Mouse (Mus musculus): ENCODE measurements around the gene Dscaml1. TPM values are rescaled to one million over a fixed set of nuclear protein-coding genes. Genes with fewer than 3 reads are reported as not detected.

Dscaml1 gene
- polyA plus RNA-seq, 1 experiment from 2014 or later, result 0.67 TPM

GRCm38 (mm10) chr9:45399434-45399833 is 27.0 kb upstream of the Dscaml1 start, which contains the start of gene Fxyd2:
Gene Fxyd2, plus strand, starts transcription at chr9:45399669.
- H3K9me3 ChIP-seq, result no peaks in the 10 kb centered on the region
- no peak for DNase-seq (ENCODE audit: low spot score)
- peaks cover 6% of the 10 kb centered on the region; the same call in 1 of the 2 replicates for H3K4me1 ChIP-seq
- 83% methylated on average over 4 of the region's 4 CpGs for WGBS
- peaks cover 19% of the 10 kb centered on the region for H3K27me3 ChIP-seq (replicated peaks; ENCODE audit: low read depth, poor library complexity, severe bottlenecking)
- no peak within 1 kb of the TSS for H3K27ac ChIP-seq (replicated peaks)
- H3K36me3 ChIP-seq (replicated peaks), result peaks cover 19% of the 10 kb centered on the region
- H3K4me3 ChIP-seq, result no peak within 1 kb of the TSS

GRCm38 (mm10) chr9:45401851-45402250 is 24.6 kb upstream of the Dscaml1 start:
- H3K36me3 ChIP-seq (replicated peaks), result no peaks in the 10 kb centered on the region
- no peaks in the 10 kb centered on the region for H3K9me3 ChIP-seq
- WGBS, result 49% methylated on average over 4 of the region's 4 CpGs
- H3K4me1 ChIP-seq, result peaks cover 6% of the 10 kb centered on the region; the same call in 1 of the 2 replicates
- H3K4me3 ChIP-seq, result no peak overlapping the region
- DNase-seq (ENCODE audit: low spot score), result no peak
- H3K27ac ChIP-seq (replicated peaks), result no peak overlapping the region
- peaks cover 20% of the 10 kb centered on the region for H3K27me3 ChIP-seq (replicated peaks; ENCODE audit: low read depth, poor library complexity, severe bottlenecking)

- Histone ChIP-seq H3K36me3 (replicated peaks) (no peaks in the 10 kb centered on the region), H3K27me3 (replicated peaks; ENCODE audit: low read depth, poor library complexity, severe bottlenecking) (peaks cover 29% of the 10 kb centered on the region), H3K4me3 (no peak overlapping the region), H3K4me1 (peaks cover 11% of the 10 kb centered on the region), H3K9me3 (no peaks in the 10 kb centered on the region), H3K27ac (replicated peaks) (no peak overlapping the region)
- no peak for DNase-seq (ENCODE audit: low spot score)
- WGBS, result 46% methylated on average over 2 of the region's 2 CpGs
These were observed 23.5 kb upstream of the Dscaml1 start for GRCm38 (mm10) chr9:45402957-45403356.

DNA sequence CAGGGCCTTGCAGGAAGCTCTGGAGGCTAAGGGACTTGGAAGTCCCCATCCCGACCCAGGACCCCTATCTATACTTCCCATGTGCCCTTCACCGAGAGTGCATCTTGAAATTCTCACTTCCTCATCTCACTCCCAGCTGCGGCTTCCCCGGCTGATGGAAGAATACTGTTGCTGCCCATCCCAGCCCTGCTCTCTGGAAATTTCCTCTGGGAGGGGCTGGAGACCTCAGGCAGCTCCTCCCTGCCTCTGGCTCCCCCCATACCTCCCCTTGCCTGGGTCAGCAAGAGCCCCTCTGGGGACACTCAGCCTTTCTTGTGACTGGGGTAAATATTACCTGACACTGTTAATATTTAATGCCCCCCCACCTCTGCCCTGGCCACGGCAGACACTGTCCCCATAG is 20.7 kb upstream of the Dscaml1 start:
- DNase-seq (ENCODE audit: low spot score), result no peak
- 76% methylated on average over 5 of the region's 5 CpGs for WGBS
- Histone ChIP-seq H3K36me3 (replicated peaks) (no peaks in the 10 kb centered on the region), H3K27me3 (replicated peaks; ENCODE audit: low read depth, poor library complexity, severe bottlenecking) (peaks cover 42% of the 10 kb centered on the region), H3K4me1 (peaks cover 18% of the 10 kb centered on the region), H3K27ac (replicated peaks) (no peak overlapping the region), H3K9me3 (no peaks in the 10 kb centered on the region), H3K4me3 (no peak overlapping the region)

- no peaks in the 10 kb centered on the region for H3K36me3 ChIP-seq (replicated peaks)
- H3K4me1 ChIP-seq, result peaks cover 18% of the 10 kb centered on the region
- WGBS, result 81% methylated on average over 3 of the region's 3 CpGs
- no peak overlapping the region for H3K27ac ChIP-seq (replicated peaks)
- no peak overlapping the region for H3K4me3 ChIP-seq
- DNase-seq (ENCODE audit: low spot score), result no peak
- H3K27me3 ChIP-seq (replicated peaks; ENCODE audit: low read depth, poor library complexity, severe bottlenecking), result peaks cover 48% of the 10 kb centered on the region
- no peaks in the 10 kb centered on the region for H3K9me3 ChIP-seq
These were observed 19.6 kb upstream of the Dscaml1 start for GRCm38 (mm10) chr9:45406808-45407207.

- Histone ChIP-seq H3K36me3 (replicated peaks) (no peaks in the 10 kb centered on the region), H3K9me3 (no peaks in the 10 kb centered on the region), H3K27me3 (replicated peaks; ENCODE audit: low read depth, poor library complexity, severe bottlenecking) (peaks cover 46% of the 10 kb centered on the region), H3K4me3 (peak overlapping the region; percentile 44), H3K4me1 (peaks cover 16% of the 10 kb centered on the region), H3K27ac (replicated peaks) (peak overlapping the region; percentile 37; the same call in 1 of the 2 replicates)
- peak; percentile 85 for DNase-seq (ENCODE audit: low spot score)
- 37% methylated on average over 33 of the region's 33 CpGs for WGBS
These were observed 18.4 kb upstream of the Dscaml1 start for GRCm38 (mm10) chr9:45407706-45408675.

GRCm38 (mm10) chr9:45410193-45410592 is 16.2 kb upstream of the Dscaml1 start:
- Histone ChIP-seq H3K4me3 (no peak overlapping the region), H3K4me1 (peaks cover 16% of the 10 kb centered on the region), H3K27ac (replicated peaks) (no peak overlapping the region), H3K27me3 (replicated peaks; ENCODE audit: low read depth, poor library complexity, severe bottlenecking) (peaks cover 35% of the 10 kb centered on the region), H3K36me3 (replicated peaks) (no peaks in the 10 kb centered on the region), H3K9me3 (no peaks in the 10 kb centered on the region)
- WGBS, result 85% methylated on average over 5 of the region's 5 CpGs
- DNase-seq (ENCODE audit: low spot score), result no peak

DNA sequence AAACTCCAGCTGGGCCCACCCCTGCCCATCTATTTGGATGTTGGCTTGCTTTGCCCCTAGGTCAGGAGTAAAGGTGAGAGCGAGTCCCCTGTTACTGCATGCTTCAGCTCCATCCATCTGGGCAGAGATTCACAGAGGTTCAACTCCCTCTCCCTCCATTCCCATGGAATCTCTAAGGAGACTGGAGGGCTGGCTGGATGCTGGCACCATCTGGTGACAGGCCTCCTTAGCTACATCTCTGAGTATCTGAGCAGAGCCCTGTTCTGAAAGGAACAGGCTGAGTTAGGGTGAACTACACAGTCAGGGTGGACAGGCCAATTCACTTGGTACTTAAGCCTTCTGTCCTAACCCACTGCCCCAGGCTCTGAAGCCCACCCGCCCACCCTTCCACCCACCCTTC is 15.8 kb upstream of the Dscaml1 start:
- H3K27me3 ChIP-seq (replicated peaks; ENCODE audit: low read depth, poor library complexity, severe bottlenecking), result peaks cover 35% of the 10 kb centered on the region
- H3K4me1 ChIP-seq, result peaks cover 16% of the 10 kb centered on the region
- H3K27ac ChIP-seq (replicated peaks), result no peak overlapping the region
- H3K4me3 ChIP-seq, result no peak overlapping the region
- WGBS, result 87% methylated on average over 2 of the region's 2 CpGs
- DNase-seq (ENCODE audit: low spot score), result no peak
- no peaks in the 10 kb centered on the region for H3K9me3 ChIP-seq
- no peaks in the 10 kb centered on the region for H3K36me3 ChIP-seq (replicated peaks)

DNA sequence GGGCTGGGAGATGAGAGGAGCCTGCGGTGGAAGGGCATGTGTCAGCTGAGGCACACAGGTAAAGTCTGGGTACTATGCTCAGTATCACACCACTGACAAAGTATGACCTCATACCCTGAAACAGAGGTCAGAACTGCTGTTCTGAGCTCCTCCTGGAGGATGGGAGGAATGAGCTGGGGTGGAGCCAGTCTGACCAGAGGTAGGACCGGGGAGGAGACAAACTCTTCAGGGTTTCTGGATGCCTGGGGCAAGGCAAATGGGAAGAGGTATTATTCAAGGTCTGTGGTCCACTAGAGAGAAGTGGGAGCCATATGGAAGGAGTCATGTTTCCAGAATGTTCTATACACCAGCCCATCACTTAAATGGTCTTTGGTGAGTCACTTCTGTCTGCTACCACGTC is 15.3 kb upstream of the Dscaml1 start:
- H3K9me3 ChIP-seq, result no peaks in the 10 kb centered on the region
- H3K4me3 ChIP-seq, result no peak overlapping the region
- no peak for DNase-seq (ENCODE audit: low spot score)
- WGBS, result 80% methylated on average over 3 of the region's 3 CpGs
- H3K27ac ChIP-seq (replicated peaks), result no peak overlapping the region
- peaks cover 16% of the 10 kb centered on the region for H3K4me1 ChIP-seq
- H3K27me3 ChIP-seq (replicated peaks; ENCODE audit: low read depth, poor library complexity, severe bottlenecking), result peaks cover 35% of the 10 kb centered on the region
- H3K36me3 ChIP-seq (replicated peaks), result no peaks in the 10 kb centered on the region

- no peaks in the 10 kb centered on the region for H3K9me3 ChIP-seq
- H3K4me3 ChIP-seq, result peak overlapping the region; percentile 36; the same call in 1 of the 2 replicates
- no peaks in the 10 kb centered on the region for H3K36me3 ChIP-seq (replicated peaks)
- DNase-seq (ENCODE audit: low spot score), result peak; percentile 24
- no peak overlapping the region for H3K27ac ChIP-seq (replicated peaks)
- peaks cover 35% of the 10 kb centered on the region for H3K27me3 ChIP-seq (replicated peaks; ENCODE audit: low read depth, poor library complexity, severe bottlenecking)
- 29% methylated on average over 7 of the region's 7 CpGs for WGBS
- H3K4me1 ChIP-seq, result peaks cover 16% of the 10 kb centered on the region
These were observed 14.6 kb upstream of the Dscaml1 start for GRCm38 (mm10) chr9:45411803-45412202.

DNA sequence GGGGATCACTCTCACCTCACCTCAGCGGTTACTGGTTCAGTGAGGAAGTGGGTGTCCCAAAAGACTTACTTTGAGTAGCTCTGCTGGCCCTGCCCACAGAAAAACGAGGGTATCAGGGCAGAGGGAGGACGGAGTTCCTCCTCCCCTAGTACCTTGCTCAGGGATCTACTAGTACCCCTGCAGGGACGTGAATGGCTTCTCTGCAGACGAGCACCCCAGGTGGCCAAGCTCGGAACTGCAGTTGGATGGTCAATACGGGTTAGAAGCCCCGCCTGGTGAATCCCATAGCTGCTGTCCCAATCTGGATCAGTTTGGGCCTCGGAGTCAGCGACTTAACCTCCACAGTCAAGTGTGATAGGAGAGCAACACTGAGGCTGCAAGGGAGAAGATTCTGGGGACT is 14.1 kb upstream of the Dscaml1 start:
- H3K9me3 ChIP-seq, result no peaks in the 10 kb centered on the region
- peaks cover 30% of the 10 kb centered on the region for H3K27me3 ChIP-seq (replicated peaks; ENCODE audit: low read depth, poor library complexity, severe bottlenecking)
- peaks cover 16% of the 10 kb centered on the region for H3K4me1 ChIP-seq
- no peak overlapping the region for H3K27ac ChIP-seq (replicated peaks)
- WGBS, result 7% methylated on average over 10 of the region's 10 CpGs
- peak overlapping the region; percentile 36; the same call in 1 of the 2 replicates for H3K4me3 ChIP-seq
- no peaks in the 10 kb centered on the region for H3K36me3 ChIP-seq (replicated peaks)
- peak; percentile 92 for DNase-seq (ENCODE audit: low spot score)

DNA sequence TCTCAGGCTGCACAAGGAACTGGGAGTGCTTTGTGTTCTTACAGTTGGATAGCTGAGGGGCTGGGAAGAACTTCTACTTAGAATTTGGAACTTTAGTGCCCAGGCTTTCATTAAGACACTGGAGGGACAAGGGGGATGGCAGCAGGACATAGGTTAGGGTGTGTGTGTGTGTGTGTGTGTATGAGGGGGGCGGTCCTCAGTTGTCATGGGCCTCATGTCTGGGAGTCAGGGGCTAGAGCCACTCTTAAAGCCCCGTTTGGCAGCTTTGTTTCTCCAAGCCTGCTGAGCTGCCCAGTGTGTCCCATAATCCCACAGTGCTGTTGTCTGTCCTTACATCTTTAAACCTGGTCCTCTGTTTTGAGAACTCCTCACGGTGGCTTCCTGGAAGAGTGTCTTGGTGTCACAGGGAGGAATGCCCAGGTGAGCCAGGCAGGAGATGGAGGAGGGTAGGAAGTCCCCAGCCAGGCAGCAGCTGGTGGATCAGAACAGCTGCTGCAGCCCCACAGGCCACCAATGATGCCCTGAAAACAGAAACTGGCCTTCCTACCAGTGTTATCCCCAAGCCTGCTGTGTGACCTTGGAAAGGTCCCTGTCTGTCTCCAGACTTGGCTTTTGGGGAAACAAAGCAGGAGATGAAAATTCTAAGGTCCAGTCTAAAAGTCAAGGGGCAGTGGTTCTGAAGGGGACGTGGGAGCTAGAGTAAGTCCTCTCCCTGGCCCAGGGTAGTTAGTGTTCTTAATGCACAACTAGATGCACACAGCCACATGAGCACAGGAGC is 13.5 kb upstream of the Dscaml1 start:
- H3K4me3 ChIP-seq, result no peak overlapping the region
- 76% methylated on average over 4 of the region's 4 CpGs for WGBS
- peaks cover 28% of the 10 kb centered on the region for H3K27me3 ChIP-seq (replicated peaks; ENCODE audit: low read depth, poor library complexity, severe bottlenecking)
- peaks cover 11% of the 10 kb centered on the region for H3K4me1 ChIP-seq
- no peaks in the 10 kb centered on the region for H3K9me3 ChIP-seq
- H3K27ac ChIP-seq (replicated peaks), result no peak overlapping the region
- no peak for DNase-seq (ENCODE audit: low spot score)
- H3K36me3 ChIP-seq (replicated peaks), result no peaks in the 10 kb centered on the region

Data from embryonic facial prominence, embryonic 10.5 days (tissue).